Mouse (Mus musculus) ES-Bruce4 (cell line): Measurements from ENCODE around the gene Kcnma1.

Source experiments
- CTCF ChIP-seq: IDR thresholded peaks from one replicate; pipeline ENCODE4 v1.8.1; 2011; ENCODE audit warnings: low read depth, low read length
- EP300 ChIP-seq: IDR thresholded peaks from 2 replicates; pipeline ENCODE4 v1.6.1; 2011; ENCODE audit warnings: low read depth, low read length; ENCODE audit not compliant: insufficient read depth
- POLR2A ChIP-seq: IDR thresholded peaks from one replicate; pipeline ENCODE4 v1.8.1; 2011; ENCODE audit warnings: low read length; ENCODE audit not compliant: insufficient read depth

- TF ChIP-seq CTCF (no peak), POLR2A (no peak), EP300 (no peak)
Measured at GRCm38 (mm10) chr14:23762471-23762870, 251.8 kb downstream of the Kcnma1 start.
